Mouse (Mus musculus): ENCODE results near the gene Catip.

DNA sequence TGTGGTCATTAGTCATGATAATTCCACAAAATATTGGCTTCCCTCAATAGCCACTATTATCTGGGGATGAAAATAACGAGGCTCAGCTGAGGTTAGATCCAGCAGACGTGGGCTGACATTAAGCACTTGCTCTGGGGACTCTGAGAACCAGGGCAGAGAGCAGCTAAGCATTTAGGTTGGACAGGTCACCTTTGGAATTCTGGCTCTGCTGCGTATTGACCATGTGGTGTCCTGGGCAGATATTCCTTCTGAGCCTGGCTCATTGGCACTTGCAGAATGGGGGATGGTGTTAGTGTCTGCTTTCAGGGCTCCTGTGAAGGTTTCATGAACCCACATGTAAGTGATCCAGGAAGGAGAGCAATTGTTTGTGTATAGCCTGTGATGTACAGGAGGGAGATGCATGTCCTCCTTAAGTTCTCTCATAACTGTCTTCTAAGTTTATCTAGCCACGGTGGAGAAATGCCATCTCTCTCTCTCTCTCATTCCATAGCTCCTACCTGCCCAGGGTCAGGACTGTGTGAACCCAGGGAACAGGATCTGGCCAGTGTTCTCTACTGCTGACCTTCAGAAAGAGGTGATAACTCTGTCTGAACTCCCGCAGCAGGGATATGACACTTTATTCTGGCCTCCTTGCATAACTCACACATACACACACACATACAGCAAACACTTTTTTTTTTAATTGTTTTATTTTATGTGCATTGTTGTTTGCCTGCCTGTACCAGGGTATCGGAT lies 26.3 kb upstream of the Catip start:
- TF ChIP-seq CTCF (IDR thresholded peaks at IDR 0.05; ENCODE audit: insufficient read depth, low read length) (no peak), POLR2A (IDR thresholded peaks at IDR 0.05; ENCODE audit: borderline replicate concordance, extremely low read depth, low read depth, low read length) (no peak)

Measured in lung, adult 2 months (tissue).